Mouse (Mus musculus) gastrocnemius, adult 2 months (tissue): ENCODE measurements around the gene Slfn1. TPM values are rescaled to one million over a fixed set of nuclear protein-coding genes. Genes with fewer than 3 reads are reported as not detected.

Source experiments
- DNase-seq: peaks from one replicate; pipeline ENCODE4 v3.0.0; 2022
- H3K27ac ChIP-seq: fragments of 200-600 bp; 2 replicates; pipeline ENCODE4 v1.8.1; 2022; ENCODE audit warnings: mild to moderate bottlenecking
- H3K4me3 ChIP-seq: fragments of 200-600 bp; 2 replicates; pipeline ENCODE4 v1.8.1; 2022; ENCODE audit warnings: mild to moderate bottlenecking, moderate library complexity
- CTCF ChIP-seq: fragments of 200-600 bp; IDR thresholded peaks from 2 replicates; pipeline ENCODE4 v1.8.1; 2022; ENCODE audit warnings: antibody characterized with exemption, mild to moderate bottlenecking, moderate library complexity
- intact Hi-C: fragments of 180-260 bp; cut with DNase I; formaldehyde crosslinking; loops from one replicate; pipeline ENCODE4 v1.15.1; 2025
- long read RNA-seq, 2 experiments: library from polyadenylated mRNA; stranded (forward); transcript quantifications; one replicate each; pipeline ENCODE4 v2.0.0; 2021
- total RNA-seq, 2 experiments: library from RNA; stranded (reverse); gene quantifications; 2 replicates each; pipeline ENCODE4 v1.2.3; 2021

Gene Slfn1
- not detected for total RNA-seq
- long read RNA-seq, experiment 1, result 0 reads
- long read RNA-seq, experiment 2, result 0 reads

DNA sequence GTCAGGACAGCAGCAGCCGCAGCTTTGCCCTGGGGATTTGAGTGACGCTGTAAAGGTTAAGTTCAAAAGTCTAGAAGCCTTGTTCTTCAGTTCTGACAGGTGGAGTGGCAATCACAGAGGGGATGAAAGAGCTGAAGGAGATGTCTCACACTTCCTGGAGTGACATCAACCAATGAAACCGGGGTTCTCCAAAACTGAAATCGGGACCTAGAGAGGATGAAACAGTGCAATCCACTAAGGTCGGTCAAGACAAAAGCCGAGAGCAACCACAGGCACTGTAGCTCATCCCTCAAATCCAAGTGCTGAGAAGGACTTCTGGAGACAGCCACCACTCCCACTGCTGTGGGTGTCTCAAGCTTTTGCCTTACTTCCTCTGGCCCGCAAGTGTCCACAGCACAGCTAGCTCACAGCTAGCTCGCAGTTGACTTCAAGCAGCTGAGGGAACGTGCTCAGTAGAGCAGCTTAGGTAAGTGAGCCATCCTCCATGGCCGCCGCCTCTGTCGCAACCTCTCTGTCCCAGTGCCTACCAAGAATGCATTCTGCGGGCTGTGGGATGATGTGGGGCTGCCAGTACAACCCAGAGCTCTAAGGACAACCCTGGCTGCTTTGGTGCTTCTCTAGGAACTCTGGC is at the start of gene Slfn1:
TSS of gene Slfn1 (plus strand) at position 253 of the 631 bp plus-strand sequence.
- no peak within 1 kb of the TSS for H3K27ac ChIP-seq
- intact Hi-C loops, result no loop called here
- TF ChIP-seq CTCF, result no peak
- no peak for DNase-seq
- H3K4me3 ChIP-seq, result no peak within 1 kb of the TSS

DNA sequence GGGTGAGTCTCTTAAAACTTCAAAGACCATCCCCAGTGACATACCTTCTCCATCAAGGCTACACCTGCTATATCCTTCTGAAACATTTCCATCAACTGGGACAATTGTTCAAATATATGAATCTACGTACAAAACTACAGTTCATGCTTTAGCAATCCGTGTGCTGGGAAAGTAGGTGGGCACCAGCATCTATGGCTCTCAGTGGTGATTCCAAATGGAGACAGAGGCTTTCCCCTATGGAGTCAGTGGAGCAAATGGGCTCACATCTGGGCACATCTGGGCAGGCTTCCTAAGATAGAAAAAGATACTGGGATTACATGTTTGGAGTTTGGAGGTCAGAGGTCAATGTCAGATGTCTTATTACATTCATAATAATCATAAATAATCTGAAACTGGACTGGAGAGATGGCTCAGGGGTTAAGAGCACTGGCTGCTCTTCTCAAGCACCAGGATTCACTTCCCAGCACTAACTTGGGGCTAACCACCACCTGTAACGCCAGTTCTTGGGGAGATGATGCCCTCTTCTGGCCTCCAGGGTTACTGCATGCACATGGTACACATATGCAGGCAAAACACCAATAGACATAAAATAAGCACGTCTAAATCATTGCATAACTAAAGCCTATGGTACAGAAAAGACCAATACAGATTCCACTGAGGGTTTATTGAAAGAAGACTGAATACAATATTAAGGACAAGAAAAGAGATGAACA is 48.5 kb upstream of the Slfn1 start:
- intact Hi-C loops, result no loop called here
- Histone ChIP-seq H3K27ac (no peak overlapping the region), H3K4me3 (no peak overlapping the region)
- no peak for DNase-seq
- TF ChIP-seq CTCF, result peak; percentile 5; the same call in 1 of the 2 replicates

DNA sequence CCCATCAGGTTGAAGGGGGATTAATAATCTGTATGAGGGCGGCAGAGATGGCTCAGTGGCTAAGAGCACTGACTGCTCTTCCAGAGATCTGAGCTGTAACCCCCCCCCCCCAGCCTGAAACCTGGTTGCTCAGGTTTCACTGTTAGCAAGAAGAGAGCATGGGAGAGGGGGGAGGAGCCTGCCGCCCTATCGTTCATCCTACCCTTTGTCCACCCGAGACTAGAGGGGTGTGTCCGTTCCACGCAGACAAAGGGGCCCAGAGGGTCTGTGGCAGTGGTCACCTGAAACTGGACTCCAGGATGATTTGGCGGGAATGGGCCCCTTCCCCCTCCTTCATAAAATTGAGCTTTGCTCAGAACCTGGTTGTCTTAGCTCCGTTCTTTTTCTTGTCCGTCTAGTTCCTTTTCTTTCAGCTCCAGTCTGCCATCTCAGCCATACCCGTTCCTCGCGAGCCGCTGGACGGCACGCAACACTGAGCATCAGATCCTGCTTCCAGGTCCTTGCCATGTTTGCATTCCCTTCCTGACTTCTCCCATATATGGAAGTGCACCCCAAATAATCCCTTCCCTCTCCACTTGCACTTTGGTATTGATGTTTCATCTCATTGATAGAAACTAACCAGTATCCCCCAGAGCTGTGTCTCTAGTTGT is 46.2 kb upstream of the Slfn1 start:
- intact Hi-C loops, result no loop called here
- Histone ChIP-seq H3K27ac (no peak overlapping the region), H3K4me3 (no peak overlapping the region)
- no peak for TF ChIP-seq CTCF
- DNase-seq, result no peak

DNA sequence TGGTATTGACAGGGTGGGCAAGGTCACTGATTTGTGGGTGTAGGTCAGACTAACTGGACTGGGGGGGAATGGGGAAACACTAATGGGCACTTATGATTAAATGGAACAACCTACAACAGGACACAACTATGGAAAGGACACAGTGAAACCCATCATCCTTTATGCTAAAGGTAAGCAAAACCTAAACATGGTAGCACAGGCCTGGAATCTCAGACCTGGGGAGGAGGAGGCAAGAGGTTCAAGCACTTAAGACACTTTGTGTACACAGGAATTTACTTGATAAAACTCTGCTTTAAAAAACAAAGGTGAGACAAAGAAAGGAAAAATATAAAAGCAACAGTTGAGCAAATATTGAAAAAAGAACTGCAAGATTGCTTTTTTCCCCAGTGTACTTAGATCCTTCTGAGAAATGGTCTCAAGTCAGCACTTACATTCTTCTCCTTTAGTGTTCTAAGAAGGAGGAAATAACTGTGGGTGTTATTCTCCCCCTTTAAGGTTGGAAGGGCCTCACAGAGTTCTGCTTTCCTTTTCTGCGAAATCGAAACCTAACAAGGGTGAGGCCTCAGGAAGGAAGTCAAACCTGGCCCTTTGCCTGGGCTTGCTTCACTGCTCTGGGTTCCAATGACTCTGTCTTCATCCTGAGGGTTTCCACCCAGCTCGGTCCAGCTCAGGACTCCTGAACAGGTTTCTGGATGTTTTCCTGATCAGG is 38.8 kb upstream of the Slfn1 start:
- intact Hi-C loops, result no loop called here
- TF ChIP-seq CTCF, result no peak
- H3K4me3 ChIP-seq, result peak overlapping the region; percentile 29; the same call in 1 of the 2 replicates
- peak; percentile 81 for DNase-seq
- H3K27ac ChIP-seq, result peak overlapping the region; percentile 83

DNA sequence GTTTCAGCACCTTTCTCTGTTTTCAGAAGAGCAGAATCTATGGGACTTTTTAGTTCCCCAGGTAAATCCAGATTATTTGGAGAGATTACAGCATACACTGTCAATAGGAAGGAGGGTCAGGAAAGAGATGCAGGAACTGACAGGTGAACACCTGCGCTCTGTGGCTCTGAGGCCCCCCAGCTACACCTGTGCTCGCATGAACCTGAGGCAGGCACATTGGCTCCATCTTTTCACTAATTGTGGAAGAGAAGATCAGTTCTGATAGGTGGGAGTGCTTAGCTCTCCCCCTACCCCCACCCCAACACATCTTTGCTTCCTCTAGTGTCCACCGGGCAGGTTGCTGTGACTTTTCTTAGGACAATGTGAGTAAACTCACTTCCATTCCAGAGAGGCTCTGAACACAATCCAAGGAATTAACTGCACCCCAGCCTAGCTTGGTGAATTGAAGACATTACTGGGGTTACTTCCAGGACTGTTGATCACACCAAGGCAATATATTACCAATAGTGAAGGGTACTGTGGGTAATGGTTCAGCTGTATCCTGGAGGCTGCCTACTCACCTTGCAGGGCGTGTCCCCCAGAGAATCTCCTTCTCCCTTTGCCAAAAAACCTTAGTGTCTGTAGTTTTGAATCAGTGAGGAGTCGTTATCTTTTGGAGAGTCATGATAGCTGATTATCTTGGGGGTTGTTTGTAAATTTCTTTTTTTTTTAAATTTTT is 38.1 kb upstream of the Slfn1 start:
- intact Hi-C loops, result no loop called here
- no peak for DNase-seq
- peak overlapping the region; percentile 29; the same call in 1 of the 2 replicates for H3K4me3 ChIP-seq
- no peak for TF ChIP-seq CTCF
- H3K27ac ChIP-seq, result peak overlapping the region; percentile 72

DNA sequence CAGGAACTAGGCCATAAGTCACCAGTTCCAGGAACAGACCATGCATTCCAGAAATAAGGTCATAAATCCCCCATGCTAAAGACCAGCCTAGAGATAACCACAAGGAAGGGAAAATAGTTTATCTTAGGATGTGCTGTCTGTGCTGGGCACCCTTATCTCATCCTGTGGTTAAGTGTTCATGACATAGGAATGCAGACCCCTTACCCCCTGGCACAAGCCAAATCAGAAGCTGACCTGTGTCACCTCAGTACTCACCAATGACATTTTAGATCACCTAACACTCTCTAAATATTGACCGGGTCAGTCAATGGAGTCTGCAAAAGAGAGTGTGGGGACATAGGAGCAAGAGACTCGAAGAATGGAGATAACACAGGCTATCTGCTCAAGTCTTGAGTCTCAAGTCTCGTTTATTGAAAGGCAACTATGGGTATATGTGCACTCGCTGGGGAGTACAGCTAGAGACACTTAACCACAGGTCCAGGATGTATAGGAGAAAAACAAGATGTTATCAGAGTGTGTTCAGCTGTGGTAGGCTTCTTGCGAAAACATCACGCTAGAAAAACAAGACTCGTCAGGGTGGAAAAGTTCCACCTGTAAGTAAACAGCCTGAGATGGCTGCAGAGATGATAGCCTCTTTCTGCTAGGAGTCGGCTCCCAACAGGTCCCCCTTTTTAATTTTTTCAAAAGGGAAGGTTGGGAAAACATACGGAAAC is 37.0 kb upstream of the Slfn1 start:
- no peak for TF ChIP-seq CTCF
- DNase-seq, result no peak
- no peak overlapping the region for H3K4me3 ChIP-seq
- H3K27ac ChIP-seq, result 0 out of 2 replicates have a peak overlapping the region, but pooled peaks have one; percentile 16
- intact Hi-C loops, result no loop called here

DNA sequence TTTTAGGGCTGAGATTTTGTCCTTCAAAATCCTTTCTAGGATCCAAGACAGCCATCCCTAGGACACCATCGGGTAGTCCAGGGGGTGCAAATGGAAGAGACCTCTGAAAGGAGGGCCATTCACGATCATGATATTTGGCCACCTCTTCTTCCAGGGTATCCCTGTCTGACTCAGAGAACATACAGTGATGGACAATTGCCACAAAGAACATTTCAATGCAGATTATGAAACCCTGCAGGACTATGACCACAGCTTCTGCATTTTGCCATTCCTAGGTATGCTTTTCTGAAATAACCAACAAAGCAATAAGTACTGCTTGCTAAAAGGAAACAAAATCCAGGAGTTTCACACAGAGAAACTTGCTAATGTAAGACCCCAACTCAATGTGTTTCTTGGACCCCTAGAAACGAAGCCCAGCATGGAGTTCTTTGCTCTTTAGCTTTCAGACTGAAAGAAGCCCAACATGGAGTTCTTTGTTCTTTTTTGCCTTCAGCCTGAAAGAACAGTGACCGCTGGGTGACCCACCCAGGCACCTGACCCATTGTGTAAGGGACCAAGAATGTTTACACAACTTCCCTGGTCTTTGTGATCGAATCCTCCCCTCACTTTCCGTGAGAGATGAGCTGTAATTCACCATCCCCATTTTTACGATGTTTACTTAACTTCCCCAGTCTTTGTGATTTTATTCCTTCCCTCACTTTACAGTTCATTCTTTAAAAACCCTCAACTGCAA is 33.7 kb upstream of the Slfn1 start:
- intact Hi-C loops, result no loop called here
- no peak for TF ChIP-seq CTCF
- Histone ChIP-seq H3K4me3 (no peak overlapping the region), H3K27ac (no peak overlapping the region)
- no peak for DNase-seq

DNA sequence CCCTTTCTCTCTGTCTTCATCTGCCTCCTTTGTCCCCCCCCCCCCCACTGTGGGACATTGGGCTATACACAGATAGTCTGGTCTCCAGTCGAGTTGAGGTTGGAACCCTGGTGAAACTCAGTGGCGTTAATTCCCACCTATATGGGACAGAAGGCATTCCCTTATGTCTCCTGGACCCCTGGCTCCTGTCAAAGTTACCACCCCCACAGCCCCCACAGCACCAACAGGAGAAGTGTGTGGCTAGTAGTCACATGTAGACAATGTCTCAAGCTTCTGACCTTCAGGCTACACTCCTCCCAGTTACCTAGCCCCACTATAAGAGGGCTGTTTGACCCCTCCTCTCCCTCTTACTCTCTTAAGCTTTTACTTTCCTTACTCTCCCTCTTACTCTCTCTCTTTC is 32.5 kb upstream of the Slfn1 start:
- no peak for TF ChIP-seq CTCF
- no peak for DNase-seq
- H3K27ac ChIP-seq, result no peak overlapping the region
- H3K4me3 ChIP-seq, result no peak overlapping the region
- intact Hi-C loops, result no loop called here

DNA sequence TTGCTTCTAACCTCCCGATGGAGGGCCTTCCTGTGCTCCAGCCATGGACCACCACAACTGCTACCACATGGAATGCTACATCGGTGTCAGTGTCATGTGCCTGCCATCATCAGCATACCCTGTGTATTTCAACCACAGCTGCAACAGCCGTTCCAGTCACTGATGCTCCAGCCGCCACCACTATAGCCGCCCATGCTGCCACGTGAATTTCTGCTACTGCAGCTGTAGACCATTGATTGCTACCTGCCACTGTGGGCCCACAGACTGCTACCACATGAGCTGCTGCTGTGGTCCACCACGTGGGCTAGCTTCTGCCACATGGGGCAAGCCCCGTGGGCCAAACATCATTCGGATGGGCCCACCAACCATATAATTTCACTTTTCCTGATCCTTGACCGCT is 31.9 kb upstream of the Slfn1 start:
- H3K27ac ChIP-seq, result no peak overlapping the region
- intact Hi-C loops, result no loop called here
- TF ChIP-seq CTCF, result no peak
- no peak overlapping the region for H3K4me3 ChIP-seq
- no peak for DNase-seq

DNA sequence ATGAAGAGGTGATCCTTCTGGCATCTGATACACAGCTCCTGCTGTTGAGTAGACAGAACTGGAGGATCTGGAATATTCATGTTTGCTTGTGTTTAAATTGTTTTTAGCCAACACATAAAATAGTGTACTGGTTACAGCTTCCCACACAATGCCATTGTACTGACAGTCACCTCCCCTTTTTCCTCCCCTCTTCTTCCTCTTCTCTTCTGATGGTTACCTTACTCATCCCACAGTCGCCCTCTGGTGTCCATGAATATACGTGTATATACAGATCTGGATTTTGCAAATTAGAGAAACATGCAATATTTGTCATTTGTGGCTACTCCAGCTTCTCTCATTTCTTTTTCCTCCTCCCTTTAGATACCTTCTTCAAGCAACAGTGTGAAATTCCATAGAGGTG is 1.5 kb upstream of the Slfn1 start:
- intact Hi-C loops, result no loop called here
- Histone ChIP-seq H3K27ac (no peak overlapping the region), H3K4me3 (no peak overlapping the region)
- DNase-seq, result peak; percentile 20
- peak; percentile 45 for TF ChIP-seq CTCF

DNA sequence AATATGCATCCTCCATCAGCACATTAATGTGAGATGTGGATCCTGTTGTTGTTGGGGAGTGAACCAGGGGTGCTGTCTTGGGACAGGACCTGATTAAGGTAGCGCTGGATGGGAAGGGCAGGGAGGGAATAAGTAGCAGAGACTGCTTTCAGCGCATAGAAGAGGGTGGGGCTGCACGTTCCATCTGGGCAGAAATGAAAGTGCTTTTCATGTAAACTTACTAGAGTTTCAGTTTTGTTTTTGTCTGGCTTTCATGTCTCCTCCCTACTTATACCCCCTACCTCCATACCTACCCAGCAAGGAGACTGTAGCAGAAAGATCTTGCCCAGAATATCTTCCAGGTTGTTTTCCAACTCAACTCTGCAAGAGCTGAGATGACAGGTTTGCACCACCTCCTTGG is 1.4 kb downstream of the Slfn1 start:
- intact Hi-C loops, result no loop called here
- no peak for DNase-seq
- TF ChIP-seq CTCF, result no peak
- H3K4me3 ChIP-seq, result no peak overlapping the region
- no peak overlapping the region for H3K27ac ChIP-seq
